Mouse (Mus musculus) hematopoietic stem cell, adult 5-6 weeks (primary cell): ENCODE results near the gene Gmeb1. TPM values are rescaled to one million over a fixed set of nuclear protein-coding genes. Genes with fewer than 3 reads are reported as not detected.
A peak's percentile ranks its signal among the peaks of the same experiment; 100 is the strongest.
"Not testable (repeated sequence)": the region's sequence is repeated elsewhere in the genome, so short reads cannot be mapped to it uniquely, and the experiment has no call there.

Experiments used
- ATAC-seq, 2 experiments: fragments of 125-278 bp in 1 of 2; replicated peaks in 1 of 2; 2 replicates each; pipeline ENCODE4 v1.8.0; 2016 to 2017; ENCODE audit warnings: inconsistent platforms in 2 of 2, mild to moderate bottlenecking in 2 of 2, moderate number of reproducible peaks in 2 of 2, low read depth in 1 of 2, moderate TSS enrichment in 1 of 2; ENCODE audit not compliant: low FRiP score in 2 of 2, poor library complexity in 2 of 2, severe bottlenecking in 2 of 2, insufficient read depth in 1 of 2, low TSS enrichment in 1 of 2
- total RNA-seq: library from RNA; stranded (forward); fragments of 172-1452, 232-1000 nt; gene quantifications from 2 replicates; pipeline ENCODE4 v1.2.3, GENCODE M21; 2017

Gene Gmeb1
- total RNA-seq, 1 experiment from 2014 or later, result 31.9 TPM

DNA sequence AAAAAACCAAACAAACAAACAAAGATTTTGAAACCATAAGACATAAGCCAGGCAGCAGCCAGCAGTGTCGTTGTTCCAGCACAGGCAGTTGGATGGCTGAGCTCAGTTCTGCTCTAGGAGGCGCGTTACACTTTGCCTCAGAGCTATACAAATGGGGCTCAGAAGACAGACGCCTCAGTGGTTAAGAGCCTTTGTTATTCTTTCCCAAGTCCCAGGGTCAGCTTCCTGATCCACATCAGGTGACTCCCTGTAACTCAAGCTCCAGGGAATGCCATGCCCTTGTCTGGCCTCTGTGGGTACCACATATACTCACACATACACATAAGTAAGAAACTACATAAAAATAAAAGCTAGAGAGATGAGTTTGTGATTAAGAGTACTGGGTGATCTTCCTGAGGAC lies 29.7 kb upstream of the Gmeb1 start:
- ATAC-seq, result no peak

DNA sequence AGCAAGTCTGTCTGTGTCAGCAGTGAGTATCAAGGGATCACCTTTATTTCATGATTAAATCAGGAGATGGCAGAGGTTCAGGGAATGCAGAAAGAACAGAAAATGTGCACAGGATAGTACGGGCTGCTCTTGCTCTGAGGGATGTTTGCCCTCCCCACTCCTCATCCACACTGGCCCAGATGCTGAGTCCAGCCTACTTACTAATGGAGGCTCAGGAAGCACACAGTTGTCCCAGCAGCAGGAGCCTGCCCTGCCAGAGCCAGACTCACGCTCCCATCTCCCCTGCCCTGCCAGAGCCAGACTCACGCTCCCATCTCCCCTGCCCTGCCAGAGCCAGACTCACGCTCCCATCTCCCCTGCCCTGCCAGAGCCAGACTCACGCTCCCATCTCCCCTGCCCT lies 27.4 kb upstream of the Gmeb1 start:
- not testable (repeated sequence) for ATAC-seq

DNA sequence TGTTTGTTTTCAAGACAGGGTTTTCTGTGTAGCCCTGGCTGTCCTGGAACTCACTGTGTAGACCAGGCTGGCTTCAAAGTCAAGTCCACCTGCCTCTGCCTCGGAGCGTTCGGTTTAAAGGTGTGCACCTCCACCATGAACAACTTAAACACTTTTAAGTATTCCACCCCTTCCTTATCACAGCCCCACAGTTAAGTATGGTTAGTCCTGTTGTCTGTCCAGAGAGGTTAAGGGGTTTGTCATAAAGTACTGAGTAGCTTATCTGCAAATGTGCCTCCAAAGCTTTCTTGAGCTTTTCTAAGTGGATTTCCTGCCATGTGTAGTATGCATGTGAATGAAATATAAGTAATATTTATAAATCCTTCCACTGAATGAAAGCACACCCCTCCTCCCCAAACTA lies 14.5 kb upstream of the Gmeb1 start:
- no peak for ATAC-seq

DNA sequence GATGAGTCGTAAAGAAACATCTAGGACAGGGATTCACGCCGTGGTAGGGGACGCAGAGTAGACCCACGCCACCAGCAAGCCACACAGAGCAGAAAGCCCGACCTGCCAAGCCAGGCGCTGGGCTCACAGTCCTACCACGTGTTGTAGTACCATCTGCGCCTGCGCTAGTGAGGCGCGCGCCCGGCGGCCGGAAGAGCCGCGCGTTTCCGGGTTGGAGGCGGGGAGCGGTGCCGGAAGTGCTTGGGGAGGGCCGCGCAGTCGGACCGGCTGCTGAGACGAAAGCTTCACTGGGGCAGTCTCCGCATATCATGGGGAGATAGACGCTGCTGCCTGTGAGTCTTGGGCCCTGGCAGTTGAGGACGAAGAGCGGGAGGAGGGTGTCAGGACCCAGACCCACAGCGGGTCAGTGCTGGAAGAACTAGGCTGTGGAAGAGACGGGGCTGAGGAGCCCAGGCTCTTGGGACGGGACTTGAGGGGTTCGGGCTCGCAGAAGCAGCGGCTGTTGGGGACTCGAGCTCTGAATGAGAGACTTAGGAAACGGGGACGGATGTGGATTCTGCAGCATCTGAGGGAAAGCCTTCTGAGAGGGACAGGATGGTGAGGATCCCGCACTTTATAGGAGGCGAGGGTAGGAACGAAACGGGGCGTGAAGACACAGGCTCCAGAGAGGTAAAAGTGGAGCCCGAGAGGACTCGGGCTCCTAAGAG lies 12.9 kb upstream of the Gmeb1 start, which contains the start of gene Taf12:
TSS of gene Taf12 (plus strand) at position 220 of the 707 bp plus-strand sequence.
- peak; percentile 44 to 76 for ATAC-seq

DNA sequence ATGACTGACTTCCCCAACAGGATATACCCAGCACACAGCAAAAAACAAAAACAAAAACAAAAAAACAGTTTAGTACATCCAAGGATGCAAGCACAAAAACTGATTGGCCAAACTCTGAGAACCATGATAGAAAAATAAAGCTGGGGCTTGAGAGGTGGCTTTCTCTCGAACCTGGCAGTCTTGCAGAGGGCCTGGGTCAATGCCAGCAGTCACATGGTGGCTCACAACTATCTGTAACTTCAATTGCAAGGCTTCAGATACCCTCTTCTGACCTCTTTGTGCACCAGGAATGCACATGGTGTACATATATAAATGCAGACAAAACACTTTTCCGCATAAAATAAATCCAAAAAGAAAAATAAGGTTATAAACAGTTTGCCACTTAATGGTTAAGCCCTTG lies 11.8 kb upstream of the Gmeb1 start:
- no peak for ATAC-seq

DNA sequence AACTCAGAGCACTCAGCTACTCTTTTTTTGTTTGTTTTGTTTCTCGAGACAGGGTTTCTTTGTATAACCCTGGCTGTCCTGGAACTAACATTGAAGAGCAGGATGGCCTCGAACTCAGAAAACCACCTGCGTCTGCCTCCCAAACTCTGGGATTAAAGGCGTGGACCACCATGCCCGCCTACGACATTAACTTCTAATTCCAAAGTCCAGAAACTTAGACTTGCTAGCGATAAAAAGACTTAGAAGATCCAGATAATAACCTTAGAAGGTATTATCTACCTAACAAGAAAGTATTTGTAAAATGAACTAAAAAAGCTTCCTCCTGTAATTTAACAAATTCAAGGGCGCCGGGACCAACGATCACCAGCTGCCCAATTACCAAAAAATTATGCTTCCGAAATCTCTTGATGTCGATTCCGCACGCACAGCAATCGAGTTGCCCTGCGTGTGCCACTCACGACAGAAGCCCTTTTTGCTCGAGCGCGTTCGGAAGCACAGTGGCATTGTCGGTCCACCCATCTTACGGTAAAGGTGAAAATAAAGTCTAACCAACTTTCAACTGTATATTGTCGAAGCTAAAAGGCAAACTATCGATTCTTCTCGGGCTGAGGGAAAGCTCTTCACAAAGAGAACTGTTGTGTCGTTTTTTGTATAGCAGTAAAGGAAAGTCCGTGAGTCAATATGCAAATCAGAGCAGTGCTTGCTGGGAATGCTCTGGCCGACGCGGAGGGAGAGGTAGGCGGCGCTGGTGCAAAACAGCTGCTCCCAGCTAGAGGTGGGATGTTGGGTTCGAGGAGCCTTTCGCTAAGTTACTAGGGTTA lies 8.5 kb upstream of the Gmeb1 start:
- ATAC-seq, result peak; percentile 70 to 74

DNA sequence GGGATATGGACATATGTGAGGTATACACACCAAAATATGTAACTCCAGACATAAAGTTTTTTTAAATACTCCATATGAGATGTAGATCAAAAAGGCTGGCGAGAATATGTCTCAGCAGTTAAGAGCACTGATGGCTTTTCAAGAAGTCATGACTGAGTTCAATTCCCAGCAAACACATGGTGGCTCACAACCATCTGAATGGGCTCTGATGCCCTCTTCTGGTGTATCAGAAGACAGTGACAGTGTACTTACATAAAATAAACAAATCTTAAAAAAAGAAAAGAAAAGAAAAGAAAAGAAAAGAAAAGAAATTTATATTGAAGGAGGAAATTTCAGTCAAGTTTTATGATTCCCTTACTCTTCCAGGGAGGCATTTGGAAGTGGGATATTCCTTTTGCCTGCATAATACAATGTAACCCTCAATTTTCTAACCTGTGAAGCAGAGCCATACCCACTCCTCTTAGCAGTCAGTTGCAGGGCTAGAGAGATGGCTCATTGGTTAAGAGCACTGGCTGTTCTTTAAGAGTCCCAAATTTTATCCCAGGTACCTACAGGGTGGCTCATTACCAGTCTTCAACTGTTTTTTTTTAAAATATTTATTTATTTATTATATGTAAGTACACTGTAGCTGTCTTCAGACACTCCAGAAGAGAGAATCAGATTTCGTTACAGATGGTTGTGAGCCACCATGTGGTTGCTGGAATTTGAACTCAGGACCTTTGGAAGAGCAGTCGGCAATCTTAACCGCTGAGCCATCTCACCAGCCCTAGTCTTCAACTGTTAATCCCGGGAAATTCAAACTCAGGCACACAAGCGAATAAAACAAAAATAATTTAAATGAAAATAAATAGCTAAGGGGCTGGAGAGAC lies 7.7 kb upstream of the Gmeb1 start:
- peak in 1 of 2 experiments; percentile 20; a peak in 3 of 4 replicates for ATAC-seq

DNA sequence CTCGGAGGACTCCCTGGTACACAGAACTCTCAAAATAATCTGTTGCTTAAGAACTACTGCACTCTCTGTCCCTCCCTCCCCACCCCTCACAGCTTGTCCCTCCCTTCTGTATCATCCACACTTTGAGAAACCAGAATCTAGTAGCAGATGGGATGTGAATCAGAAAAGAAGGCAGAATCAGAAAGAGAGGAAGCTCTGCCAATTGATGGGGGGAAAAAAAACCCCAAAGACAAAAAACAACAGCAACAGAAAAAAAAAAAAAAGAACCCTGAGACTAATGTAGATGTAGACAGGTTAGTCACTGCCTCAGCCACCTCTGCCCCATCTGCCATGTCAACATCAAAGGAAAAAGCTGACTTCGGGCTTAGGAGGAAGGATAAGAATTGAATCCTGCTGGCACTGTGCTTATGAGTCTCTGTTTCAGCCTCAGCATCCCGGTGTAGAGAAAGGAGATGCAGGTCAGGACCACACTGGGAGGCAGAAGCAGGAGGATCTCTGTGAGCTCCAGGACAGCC lies 5.5 kb upstream of the Gmeb1 start:
- ATAC-seq, result no peak

DNA sequence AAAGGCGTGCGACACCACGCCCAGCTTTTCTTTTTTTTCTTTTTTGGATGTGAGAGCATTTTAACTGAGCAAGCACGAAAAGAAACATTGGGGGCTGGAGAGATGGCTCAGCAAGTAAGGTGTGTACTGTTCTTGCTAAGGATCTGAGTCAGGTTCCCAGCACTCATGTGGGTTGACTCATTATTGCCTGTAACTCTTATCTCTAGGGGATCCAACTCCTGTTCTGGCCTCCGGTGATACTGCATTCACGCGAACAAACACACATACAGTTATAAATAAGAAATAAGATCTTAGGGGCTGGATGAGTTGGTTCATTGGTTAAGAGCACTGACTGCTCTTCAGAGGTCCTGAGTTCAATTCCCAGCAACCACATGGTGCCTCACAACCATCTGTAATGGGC lies 1.9 kb upstream of the Gmeb1 start:
- no peak for ATAC-seq

DNA sequence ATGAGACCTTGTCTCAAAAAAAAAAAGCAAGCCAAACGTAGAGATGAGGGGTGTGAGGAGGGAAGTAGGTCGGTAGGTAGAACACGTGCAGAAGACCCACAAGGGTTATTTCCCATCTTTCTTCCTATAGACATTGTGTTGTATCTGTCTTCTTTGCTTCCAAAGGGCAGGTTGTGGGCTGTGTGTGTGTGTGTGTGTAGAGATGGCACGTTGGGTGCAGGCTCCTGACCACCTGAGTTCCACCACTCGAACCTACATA lies 885 bp upstream of the Gmeb1 start:
- no peak for ATAC-seq

DNA sequence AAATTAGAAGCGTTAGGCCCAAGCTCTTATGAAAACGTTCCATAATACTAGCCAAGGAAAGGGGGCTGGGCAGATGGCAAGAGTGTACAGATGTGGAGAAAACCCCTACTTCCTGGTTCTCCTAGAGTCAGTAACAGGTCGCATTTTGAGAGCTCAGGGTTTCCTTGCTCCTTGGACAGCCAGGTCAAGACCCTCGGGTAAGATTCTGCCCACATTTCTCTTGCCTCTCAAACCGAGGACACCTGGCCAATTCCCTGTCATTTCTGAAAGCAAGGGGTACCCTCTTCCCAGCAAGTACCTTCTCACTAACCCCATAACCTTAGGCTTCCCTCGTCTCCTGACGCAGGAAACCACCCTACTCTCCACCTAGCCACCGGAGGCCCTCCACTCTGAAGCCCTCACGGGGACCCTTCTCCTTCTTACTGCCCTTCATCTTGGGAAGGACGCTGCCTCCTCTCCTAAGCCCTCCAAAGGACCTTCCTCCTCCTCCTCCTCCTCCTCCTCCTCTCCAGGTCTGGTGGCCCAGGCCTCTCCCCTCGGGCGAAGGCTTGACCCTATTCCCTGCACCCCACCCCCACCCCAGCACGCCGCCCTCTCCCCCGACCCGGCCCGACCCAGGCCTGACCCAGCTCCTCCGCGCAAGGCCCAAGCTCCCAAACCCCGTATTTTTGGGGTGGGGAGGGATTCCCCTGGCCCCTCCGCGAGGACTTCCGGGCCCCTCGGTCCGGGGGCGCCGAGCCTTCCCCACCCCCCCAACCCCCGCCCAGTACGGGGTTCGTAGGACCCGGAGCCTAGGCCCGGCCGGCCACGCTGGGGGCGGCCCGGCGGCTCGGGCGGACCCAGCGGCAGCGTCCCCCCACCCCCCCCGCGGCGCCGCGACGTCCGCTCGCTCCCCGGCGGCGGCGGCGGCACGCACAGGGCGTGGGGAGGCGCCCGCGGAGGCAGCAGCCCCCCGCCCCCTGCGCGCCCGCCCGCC lies 710 bp downstream of the Gmeb1 start:
- peak in 1 of 2 experiments; percentile 50; a peak in 2 of 4 replicates for ATAC-seq

DNA sequence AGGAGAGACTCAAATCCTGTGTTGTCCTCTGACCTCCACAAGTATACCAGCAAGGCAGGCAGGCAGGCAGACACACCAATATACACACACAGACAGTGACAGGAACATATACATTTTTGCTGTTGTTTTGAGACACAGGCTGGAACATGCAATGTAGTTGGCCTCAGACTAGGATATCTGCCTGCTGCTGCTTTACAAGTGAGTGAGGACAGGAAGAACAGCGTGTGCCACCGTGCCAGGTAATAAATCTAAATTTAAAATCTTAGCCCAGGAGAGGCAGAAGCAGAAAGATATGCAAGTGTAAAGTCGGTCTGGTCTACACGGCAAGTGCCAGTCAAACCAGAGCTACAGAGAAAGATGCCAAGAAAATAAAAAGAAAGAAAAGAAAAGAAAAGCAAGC lies 2.2 kb downstream of the Gmeb1 start:
- ATAC-seq, result no peak

DNA sequence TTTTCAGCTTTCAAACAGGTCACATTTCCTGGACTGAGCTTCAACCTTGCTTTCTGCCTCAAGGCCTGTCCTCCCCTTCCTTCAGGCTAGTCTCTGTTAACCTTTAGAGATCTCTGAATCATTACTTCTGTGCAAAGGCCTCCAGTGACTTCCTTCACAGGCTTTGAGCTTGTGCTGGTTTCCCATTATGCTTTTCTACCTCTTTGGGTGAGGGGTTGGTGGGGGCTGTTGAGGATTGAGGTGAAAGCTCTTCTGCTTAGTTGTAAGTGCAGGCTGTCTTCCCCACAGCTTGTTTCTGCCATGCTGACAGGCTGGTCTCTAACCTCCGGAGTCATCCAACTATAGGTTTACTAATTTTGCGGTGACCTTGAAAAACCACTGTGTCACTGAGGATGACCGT lies 5.0 kb downstream of the Gmeb1 start:
- no peak for ATAC-seq

DNA sequence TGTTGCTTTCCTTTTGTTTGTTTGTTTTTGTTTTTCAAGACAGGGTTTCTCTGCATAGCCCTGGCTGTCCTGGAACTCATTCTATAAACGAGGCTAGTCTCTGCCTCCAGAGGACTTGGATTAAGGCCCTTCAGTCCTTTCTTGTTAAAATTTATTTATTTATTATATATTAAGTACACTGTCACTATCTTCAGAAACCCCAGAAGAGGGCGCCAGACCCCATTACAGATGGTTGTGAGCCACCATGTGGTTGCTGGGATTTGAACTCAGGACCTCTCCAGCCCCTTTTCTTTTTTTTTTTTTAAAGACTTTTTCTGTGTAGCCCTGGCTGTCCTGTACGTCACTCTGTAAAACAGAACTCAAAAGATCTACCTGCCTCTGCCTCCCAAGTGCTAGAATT lies 6.4 kb downstream of the Gmeb1 start:
- no peak for ATAC-seq

DNA sequence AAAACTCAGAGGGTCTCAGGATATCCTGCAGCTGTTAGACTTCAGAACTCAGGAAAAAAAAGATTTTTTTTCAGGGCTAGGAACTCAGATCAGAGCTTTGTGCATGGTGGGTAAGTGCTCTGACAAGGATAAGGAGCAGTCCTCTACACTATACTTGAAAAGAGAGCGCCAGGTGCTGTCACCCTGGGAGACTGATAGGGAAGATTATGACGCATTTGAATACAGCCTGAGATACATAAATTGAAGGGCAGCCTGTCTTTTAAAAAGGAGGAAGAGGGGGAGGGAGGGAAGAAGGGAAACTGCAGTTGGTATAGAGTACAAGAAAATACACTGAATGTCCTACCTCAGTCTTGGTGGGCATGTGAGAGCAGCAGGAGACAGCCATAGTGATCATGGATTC lies 7.8 kb downstream of the Gmeb1 start:
- no peak for ATAC-seq

DNA sequence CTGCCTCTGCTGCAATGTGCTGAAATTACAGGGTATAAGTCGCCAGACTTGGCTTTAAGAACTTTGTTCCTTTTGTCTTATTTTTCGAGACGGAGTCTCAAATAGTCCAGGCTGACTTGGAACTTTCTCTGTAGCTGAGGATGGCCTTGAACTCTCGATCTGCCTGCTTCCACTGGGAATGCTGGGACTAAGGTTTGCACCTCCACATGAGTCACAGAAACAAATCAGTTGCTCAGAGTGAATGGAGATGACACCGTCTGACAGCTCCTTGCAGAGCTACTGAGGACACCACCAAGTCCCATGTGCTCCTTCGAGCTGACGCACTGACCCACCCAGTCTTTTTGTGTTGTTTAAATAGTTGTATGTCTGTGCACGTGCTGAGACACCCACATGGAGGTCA lies 8.3 kb downstream of the Gmeb1 start:
- ATAC-seq, result no peak

DNA sequence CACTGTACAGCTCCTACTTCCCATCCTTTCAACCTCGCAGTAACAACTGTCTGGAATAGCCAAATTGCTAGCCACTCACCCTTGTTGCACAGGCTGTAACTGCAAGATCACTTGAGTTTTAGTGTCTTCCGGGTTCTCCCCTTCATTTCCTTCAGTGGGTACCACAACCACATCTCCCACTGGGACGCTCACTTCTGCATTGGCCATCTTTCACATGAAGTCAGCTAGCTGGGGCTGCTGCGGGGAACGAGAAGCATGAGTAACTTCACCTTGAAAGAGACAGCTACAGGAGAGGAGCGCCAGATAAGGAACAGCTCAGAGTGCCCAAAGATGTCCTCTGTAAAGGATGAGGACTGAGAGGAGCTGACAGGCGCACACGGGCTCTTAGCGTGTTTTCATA lies 9.8 kb downstream of the Gmeb1 start:
- ATAC-seq, result no peak
